Mouse (Mus musculus): ENCODE measurements around the gene Ccdc93.

The Ccdc93 gene

GRCm38 (mm10) chr1:121430938-121431928 lies at the start of gene Ccdc93:
Gene Ccdc93 (plus strand): TSS chr1:121431049.
- ChIA-PET POLR2A (interaction anchor here in 3 of 4 experiments (0.5 to 3.4 kb wide), 18 partner anchors 9 to 475 kb away, joined by 3 to 15 read pairs (median 4); no protein-coding TSS in a partner anchor), CTCF (interaction anchor here in 3 of 4 experiments (1.0 to 2.1 kb wide), 4 partner anchors 10 to 16 kb away, joined by 3 to 11 read pairs (median 8); no protein-coding TSS in a partner anchor)

- CTCF ChIA-PET: no interaction called here
- POLR2A ChIA-PET: no interaction called here
Observed at GRCm38 (mm10) chr1:121381562-121381961, 49.3 kb upstream of the Ccdc93 start.

DNA sequence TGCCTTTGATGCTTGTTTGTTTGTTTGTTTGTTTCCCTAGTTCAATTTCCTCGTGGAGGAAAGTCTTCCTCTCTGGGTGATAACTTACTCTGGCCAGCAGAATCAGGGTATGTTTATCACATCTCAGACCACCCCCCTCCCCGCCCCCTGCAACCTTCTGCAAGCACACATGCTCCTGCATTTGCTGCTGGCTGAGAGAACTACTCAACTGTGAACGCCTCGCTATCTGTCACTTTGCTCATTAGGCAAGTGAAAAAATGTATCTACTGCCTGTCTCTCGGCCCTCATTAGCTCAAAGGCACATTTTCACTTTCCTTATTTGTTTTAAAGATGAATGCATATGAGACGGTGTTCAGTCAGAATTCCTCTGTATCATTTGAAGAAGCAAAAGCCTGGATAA lies 42.5 kb upstream of the Ccdc93 start:
- ChIA-PET POLR2A (interaction anchor here in 1 of 4 experiments (0.7 to 0.9 kb wide), 2 partner anchors 14 to 572 kb away, joined by 3 read pairs; no protein-coding TSS in a partner anchor), CTCF (interaction anchor here in 2 of 4 experiments (1.0 to 1.1 kb wide), 2 partner anchors 8 to 139 kb away, joined by 3 to 4 read pairs; no protein-coding TSS in a partner anchor)

DNA sequence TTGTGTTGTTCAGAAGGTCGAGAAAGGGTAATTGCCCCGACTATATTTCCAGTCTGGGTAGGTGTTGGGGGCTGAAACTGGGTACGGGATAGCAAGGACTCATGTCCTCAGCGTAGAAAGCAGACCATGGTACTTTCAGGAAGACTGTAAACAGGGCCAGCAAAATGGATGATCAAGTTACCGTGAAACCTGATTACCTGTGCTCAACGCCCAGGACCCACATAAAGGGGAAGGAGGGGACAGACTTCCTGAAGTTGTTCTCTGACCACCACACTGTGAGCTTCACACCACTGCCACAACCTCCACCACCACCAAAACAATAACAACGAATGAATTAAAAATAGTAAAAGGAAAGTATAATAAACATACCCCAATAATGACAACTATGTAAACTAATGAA lies 42.1 kb upstream of the Ccdc93 start:
- ChIA-PET POLR2A (interaction anchor here in 1 of 4 experiments (0.9 kb wide), 1 partner anchor 14 kb away, joined by 3 read pairs; no protein-coding TSS in a partner anchor), CTCF (interaction anchor here in 2 of 4 experiments (1.0 to 1.1 kb wide), 2 partner anchors 9 to 139 kb away, joined by 3 to 4 read pairs; no protein-coding TSS in a partner anchor)

- POLR2A ChIA-PET: interaction anchor here in 1 of 4 experiments (0.8 to 1.4 kb wide), 4 partner anchors 8 to 62 kb away, joined by 3 to 5 read pairs (median 4); no protein-coding TSS in a partner anchor
- CTCF ChIA-PET: interaction anchor here in 3 of 4 experiments (1.0 to 1.6 kb wide), 4 partner anchors 8 to 140 kb away, joined by 3 to 6 read pairs (median 4); no protein-coding TSS in a partner anchor
Observed at GRCm38 (mm10) chr1:121389574-121389973, 41.3 kb upstream of the Ccdc93 start.

GRCm38 (mm10) chr1:121390003-121390402 lies 40.8 kb upstream of the Ccdc93 start:
- CTCF ChIA-PET: interaction anchor here in 2 of 4 experiments (0.6 to 1.6 kb wide), 4 partner anchors 8 to 141 kb away, joined by 3 to 6 read pairs (median 4); no protein-coding TSS in a partner anchor

DNA sequence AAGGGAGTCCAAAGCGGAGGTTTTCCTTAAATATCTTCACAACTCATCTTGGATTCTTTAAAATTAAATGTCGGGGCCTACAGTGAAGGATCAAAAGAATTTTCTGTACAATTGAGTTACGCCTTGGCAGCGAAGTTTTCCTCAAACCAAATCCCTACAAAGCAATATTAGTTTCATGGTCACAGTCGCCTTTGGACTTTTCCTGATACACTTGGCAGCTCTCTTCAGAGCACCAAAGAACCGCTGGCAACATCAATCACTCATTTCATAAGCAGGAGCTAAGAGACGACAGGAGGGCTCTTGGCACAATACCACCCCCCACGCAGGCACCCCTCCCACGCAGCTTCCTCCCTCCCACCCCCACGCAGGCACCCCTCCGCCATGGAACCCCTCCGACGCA lies 40.4 kb upstream of the Ccdc93 start:
- ChIA-PET POLR2A (interaction anchor here in 1 of 4 experiments (0.9 to 1.4 kb wide), 3 partner anchors 8 to 63 kb away, joined by 3 to 4 read pairs (median 4); no protein-coding TSS in a partner anchor), CTCF (interaction anchor here in 2 of 4 experiments (0.6 to 1.6 kb wide), 5 partner anchors 8 to 141 kb away, joined by 3 to 6 read pairs (median 3); no protein-coding TSS in a partner anchor)

More at GRCm38 (mm10) chr1:121390003-121390402, 40.8 kb upstream of the Ccdc93 start:
- POLR2A ChIA-PET: interaction anchor here in 1 of 4 experiments (0.9 to 1.4 kb wide), 3 partner anchors 8 to 62 kb away, joined by 3 to 4 read pairs (median 4); no protein-coding TSS in a partner anchor

GRCm38 (mm10) chr1:121390855-121391254 lies 40.0 kb upstream of the Ccdc93 start:
- ChIA-PET POLR2A (no interaction called here), CTCF (interaction anchor here in 2 of 4 experiments (0.6 to 1.6 kb wide), 3 partner anchors 36 to 142 kb away, joined by 3 to 6 read pairs (median 3); no protein-coding TSS in a partner anchor)

DNA sequence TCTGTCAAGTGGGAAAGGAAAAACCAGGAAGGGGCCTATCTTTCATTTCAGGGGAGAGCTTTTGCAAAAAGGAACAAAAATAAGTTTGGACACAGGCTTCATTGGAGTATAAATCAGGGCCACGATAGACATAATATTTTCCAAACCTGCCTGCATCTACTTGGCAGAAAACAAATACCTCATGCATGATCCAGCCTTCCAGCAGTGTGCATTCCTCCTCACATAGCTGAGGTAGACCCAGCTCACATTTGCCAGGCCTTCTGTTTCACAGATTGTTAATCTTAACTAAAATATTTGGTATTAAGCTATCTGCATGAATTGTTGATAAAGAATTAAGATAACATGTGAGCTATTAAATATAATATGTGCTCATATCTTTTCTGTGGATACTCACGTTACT lies 37.7 kb upstream of the Ccdc93 start:
- ChIA-PET POLR2A (interaction anchor here in 1 of 4 experiments (1.6 kb wide), 1 partner anchor 65 kb away, joined by 6 read pairs; no protein-coding TSS in a partner anchor), CTCF (interaction anchor here in 2 of 4 experiments (0.5 to 1.3 kb wide), 2 partner anchors 98 to 144 kb away, joined by 3 read pairs; no protein-coding TSS in a partner anchor)

GRCm38 (mm10) chr1:121394764-121395163 lies 36.1 kb upstream of the Ccdc93 start:
- POLR2A ChIA-PET: no interaction called here
- CTCF ChIA-PET: no interaction called here

DNA sequence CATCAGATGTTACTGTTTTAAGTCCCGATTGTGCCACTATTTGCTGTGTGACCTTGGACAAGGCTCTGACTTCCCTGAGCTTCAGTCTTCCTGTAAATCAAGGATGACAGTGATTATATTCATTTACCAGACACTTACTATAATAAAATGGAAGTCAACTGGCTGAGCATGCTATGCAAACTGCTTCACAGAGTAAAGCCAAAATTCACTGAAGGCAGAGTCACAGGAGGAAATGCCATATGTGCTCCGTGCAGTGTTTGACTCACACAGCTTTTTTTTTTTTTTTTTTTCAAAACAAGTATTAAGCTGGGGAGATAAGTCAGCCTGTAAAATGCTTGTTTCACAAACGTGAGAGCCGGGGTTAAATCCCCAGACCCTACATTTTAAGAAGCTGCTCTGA lies 34.3 kb upstream of the Ccdc93 start:
- POLR2A ChIA-PET: interaction anchor here in 2 of 4 experiments (0.7 to 1.5 kb wide), 2 partner anchors 69 to 210 kb away, joined by 3 to 4 read pairs; no protein-coding TSS in a partner anchor

DNA sequence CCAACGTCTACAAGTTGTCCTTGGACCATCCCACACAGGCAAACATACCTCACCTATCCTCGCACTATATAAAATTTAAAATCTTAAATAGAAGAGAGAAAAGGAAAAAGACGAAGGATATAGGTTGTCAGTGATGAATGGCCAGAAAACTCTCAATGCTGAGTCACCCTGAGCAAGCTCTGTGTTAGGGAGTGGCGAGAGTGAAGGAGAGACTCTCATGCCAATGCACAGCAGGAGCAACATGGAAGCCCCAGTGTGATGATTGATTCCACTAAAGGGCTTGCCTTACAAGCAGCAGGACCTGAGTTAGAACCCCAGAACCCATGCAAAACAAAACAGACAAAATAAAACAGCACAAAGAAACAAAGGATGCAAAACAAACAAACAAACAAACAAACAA lies 32.6 kb upstream of the Ccdc93 start:
- CTCF ChIA-PET: interaction anchor here in 1 of 4 experiments (0.7 kb wide), 1 partner anchor 8 kb away, joined by 5 read pairs; no protein-coding TSS in a partner anchor

More for the DNA sequence above, 34.3 kb upstream of the Ccdc93 start:
- CTCF ChIA-PET: interaction anchor here (0.6 to 0.7 kb wide), 4 partner anchors 153 to 805 kb away, joined by 3 to 4 read pairs (median 3); no protein-coding TSS in a partner anchor

DNA sequence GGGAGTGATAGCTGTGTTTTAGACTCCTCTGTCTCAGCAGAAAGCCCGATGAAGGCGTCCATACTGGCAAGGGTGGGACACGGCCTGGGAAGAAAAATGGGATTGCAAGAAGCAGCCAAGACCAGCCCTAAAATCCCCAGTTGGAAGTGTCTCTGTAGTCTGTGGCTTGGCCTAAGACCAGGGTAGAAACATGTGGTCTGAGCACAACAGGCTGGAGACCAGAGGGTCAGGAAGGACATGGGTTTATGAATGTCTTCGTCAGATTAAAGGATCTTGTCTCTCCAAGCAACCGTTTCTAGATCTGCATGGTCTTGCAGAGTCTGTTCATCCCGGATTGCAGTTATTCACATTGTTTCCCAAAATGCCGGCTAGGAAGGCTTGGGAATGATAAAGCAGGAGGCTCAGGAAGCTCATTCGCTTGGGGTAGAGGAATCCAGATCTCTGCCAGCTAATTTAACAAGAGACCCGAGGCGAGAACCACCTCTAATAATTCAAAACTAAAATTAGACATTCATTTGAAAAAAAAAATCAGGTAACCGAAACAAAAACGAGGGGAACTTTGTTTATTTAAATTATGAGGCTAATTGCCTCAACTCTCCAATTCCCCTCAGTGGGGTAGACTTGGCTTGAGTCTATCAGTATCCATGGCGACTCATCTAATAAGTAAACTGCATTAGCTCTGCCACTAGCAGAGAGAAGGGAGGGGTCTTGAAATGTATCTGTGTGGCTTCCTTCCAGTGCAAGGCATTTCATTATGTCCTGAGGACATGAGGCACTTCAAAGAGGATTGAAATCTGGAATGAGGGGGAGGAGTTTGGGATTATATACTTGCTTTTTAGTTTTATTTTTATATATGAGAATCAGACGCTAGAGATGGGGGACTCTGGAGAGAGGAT lies 31.6 kb upstream of the Ccdc93 start:
- ChIA-PET POLR2A (interaction anchor here in 1 of 4 experiments (1.4 kb wide), 1 partner anchor 71 kb away, joined by 4 read pairs; no protein-coding TSS in a partner anchor), CTCF (no interaction called here)

More for the DNA sequence above, 32.6 kb upstream of the Ccdc93 start:
- POLR2A ChIA-PET: interaction anchor here in 3 of 4 experiments (0.6 to 1.4 kb wide), 5 partner anchors 8 to 1535 kb away, joined by 3 to 5 read pairs (median 4); no protein-coding TSS in a partner anchor

DNA sequence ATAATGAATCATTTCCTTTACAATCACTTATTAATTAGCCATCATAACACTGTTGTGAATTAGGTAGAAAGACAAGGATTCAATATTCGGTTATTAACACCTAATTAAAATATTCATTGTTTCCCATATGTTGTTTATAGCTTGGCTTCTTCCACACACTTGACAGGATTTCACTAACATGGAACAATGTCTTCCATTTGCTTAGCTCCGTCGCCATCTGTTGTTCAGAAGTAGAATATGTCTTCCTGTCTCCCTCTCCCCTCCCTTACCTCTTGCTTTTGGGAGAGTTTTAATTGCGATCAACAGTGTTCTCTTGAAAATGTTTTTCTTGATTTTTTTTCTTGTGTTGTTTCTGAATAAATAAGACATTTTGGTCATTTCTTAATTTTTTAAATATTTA lies 30.6 kb upstream of the Ccdc93 start:
- POLR2A ChIA-PET: no interaction called here
- CTCF ChIA-PET: interaction anchor here in 1 of 4 experiments (0.6 kb wide), 1 partner anchor 212 kb away, joined by 3 read pairs; no protein-coding TSS in a partner anchor

DNA sequence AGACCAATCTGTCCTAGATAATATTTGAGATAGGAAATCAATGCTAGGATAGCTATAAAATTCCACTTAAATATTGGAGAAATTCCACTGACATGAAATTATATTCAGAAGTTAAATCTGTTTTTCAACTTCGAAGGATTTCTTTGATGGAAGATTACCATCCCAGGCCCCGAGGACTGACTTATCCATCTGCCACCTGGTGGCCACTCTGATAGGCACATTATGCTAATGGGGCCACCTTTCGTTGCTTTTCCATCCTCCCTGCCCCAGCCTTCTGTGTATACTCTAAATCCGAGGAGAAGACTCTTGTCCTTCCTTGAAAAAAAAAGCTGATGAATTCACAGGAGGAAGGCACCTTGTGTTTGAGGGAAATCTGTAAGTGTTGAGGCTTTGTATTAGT lies 11.8 kb upstream of the Ccdc93 start:
- POLR2A ChIA-PET: no interaction called here
- CTCF ChIA-PET: interaction anchor here in 1 of 4 experiments (0.8 kb wide), 1 partner anchor 705 kb away, joined by 6 read pairs; no protein-coding TSS in a partner anchor

- ChIA-PET POLR2A (interaction anchor here in 1 of 4 experiments (1.1 kb wide), 1 partner anchor 13 kb away, joined by 3 read pairs; no protein-coding TSS in a partner anchor), CTCF (no interaction called here)
Observed at GRCm38 (mm10) chr1:121419569-121420265, 11.1 kb upstream of the Ccdc93 start.

All from embryonic stem cell, embryonic (primary cell).